Mouse (Mus musculus) lung, postnatal 0 days (tissue): Measurements from ENCODE around the gene Castor1.

ENCODE experiments used
- CTCF ChIP-seq: IDR thresholded peaks from 2 replicates; pipeline ENCODE4 v1.5.1; 2016; ENCODE audit warnings: antibody characterized with exemption, mild to moderate bottlenecking
- EP300 ChIP-seq: IDR thresholded peaks from 2 replicates; pipeline ENCODE4 v1.6.1; 2016; ENCODE audit warnings: antibody characterized with exemption, mild to moderate bottlenecking, control low read depth

DNA sequence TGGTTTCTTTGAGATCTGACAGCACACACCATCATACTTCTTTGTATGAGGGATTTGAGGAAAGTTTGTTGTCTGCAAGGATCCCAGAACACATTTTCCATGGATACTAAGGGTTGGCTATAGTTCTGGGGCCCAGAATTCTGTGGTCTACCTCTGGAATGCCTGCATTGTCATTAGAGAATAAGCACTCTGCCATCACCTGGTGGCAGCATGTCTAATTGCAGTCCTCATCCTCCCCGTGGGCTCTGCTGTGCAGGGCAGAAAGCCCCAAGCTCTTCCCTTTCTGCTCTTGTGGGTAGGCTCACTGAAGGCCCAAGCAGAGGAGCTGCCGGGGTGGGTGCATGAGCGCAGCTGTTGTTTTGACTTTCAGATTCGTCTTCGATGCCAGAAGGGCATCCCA lies 8.5 kb upstream of the Castor1 start:
- TF ChIP-seq EP300: no peak
- TF ChIP-seq CTCF: peak; percentile 77
